Mouse (Mus musculus) neural tube, embryonic 15.5 days (tissue): ENCODE results near the gene Hsd17b2. TPM values are rescaled to one million over a fixed set of nuclear protein-coding genes. Genes with fewer than 3 reads are reported as not detected.

ENCODE experiments used
- ATAC-seq: fragments of 200-750 bp; cut with Nextera tagmentation; 2 replicates; pipeline ENCODE4 v1.8.0; 2017; ENCODE audit warnings: mild to moderate bottlenecking, moderate TSS enrichment, moderate library complexity; ENCODE audit not compliant: low FRiP score
- H3K27ac ChIP-seq: fragments of 300-500 bp; sonication (generic); replicated peaks from 2 replicates; pipeline ENCODE4 v1.5.1; 2015; ENCODE audit warnings: mild to moderate bottlenecking, inconsistent platforms
- H3K27me3 ChIP-seq: fragments of 300-500 bp; sonication (generic); replicated peaks from 2 replicates; pipeline ENCODE4 v1.6.1; 2015; ENCODE audit warnings: inconsistent platforms
- H3K36me3 ChIP-seq: fragments of 300-500 bp; sonication (generic); 2 replicates; pipeline ENCODE4 v1.6.1; 2015; ENCODE audit warnings: inconsistent platforms
- H3K4me1 ChIP-seq: fragments of 300-500 bp; sonication (generic); 2 replicates; pipeline ENCODE4 v1.6.1; 2015; ENCODE audit warnings: inconsistent platforms
- H3K4me2 ChIP-seq: fragments of 300-500 bp; sonication (generic); 2 replicates; pipeline ENCODE4 v1.6.1; 2015; ENCODE audit warnings: inconsistent platforms, mild to moderate bottlenecking, moderate library complexity
- H3K4me3 ChIP-seq: fragments of 300-500 bp; sonication (generic); replicated peaks from 2 replicates; pipeline ENCODE4 v1.5.1; 2015; ENCODE audit warnings: mild to moderate bottlenecking, inconsistent platforms
- H3K9ac ChIP-seq: fragments of 300-500 bp; sonication (generic); replicated peaks from 2 replicates; pipeline ENCODE4 v1.6.1; 2015; ENCODE audit warnings: mild to moderate bottlenecking, inconsistent platforms
- H3K9me3 ChIP-seq: fragments of 300-500 bp; sonication (generic); replicated peaks from 2 replicates; pipeline ENCODE4 v1.6.1; 2016; ENCODE audit warnings: inconsistent platforms
- WGBS: fragments of 180-500 bp; shearing (Covaris S2); methylation state at CpG from one replicate; pipeline ENCODE4 v1.1.7; 2015; ENCODE audit warnings: mixed read lengths; 5-methylcytosine and 5-hydroxymethylcytosine counted together
- polyA plus RNA-seq: library from polyadenylated mRNA; unstranded; fragments of >200 nt; fragmentation: Nextera tagmentation; extraction: Ambion mirVana; gene quantifications from 2 replicates; pipeline ENCODE4 v1.2.1, GENCODE M21; 2015

Hsd17b2 gene
- polyA plus RNA-seq, 1 experiment from 2014 or later: 0.35 TPM

DNA sequence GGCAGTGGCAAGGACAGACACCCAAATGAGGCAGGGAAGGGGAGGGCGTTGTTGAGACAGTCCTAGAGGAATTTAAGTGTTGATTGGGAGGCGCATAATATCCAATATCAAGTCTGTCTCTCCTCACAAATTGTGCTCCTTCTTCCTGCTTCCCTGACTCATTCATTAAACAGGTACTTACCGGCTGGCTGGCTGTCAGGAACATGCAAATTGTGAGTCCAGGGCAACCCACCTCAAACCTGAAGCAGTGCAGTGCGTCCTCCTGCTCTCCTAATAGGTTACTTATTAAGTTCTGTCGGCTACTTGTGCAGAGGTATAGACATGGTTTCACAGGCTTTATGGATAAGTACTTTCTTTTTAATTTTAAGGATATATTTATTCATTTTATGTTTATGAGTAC lies 103.7 kb downstream of the Hsd17b2 start:
- Histone ChIP-seq H3K4me3 (no peak overlapping the region), H3K4me2 (no peak overlapping the region), H3K9ac (no peak overlapping the region), H3K36me3 (no peaks in the 10 kb centered on the region), H3K27ac (no peak overlapping the region), H3K27me3 (no peaks in the 10 kb centered on the region), H3K4me1 (peaks cover 18% of the 10 kb centered on the region), H3K9me3 (no peaks in the 10 kb centered on the region)
- 63% methylated on average over 5 of the region's 5 CpGs for WGBS
- no peak for ATAC-seq

Other genes with a start within 250 kb of the Hsd17b2 start
- 1.3 and 5.4 TPM in 2 replicates for gene Plcg2, start 203.6 kb upstream of the Hsd17b2 start, polyA plus RNA-seq
- gene Sdr42e1, start 28.2 kb upstream of the Hsd17b2 start, polyA plus RNA-seq: 2.1 and 3.0 TPM in 2 replicates
- 32.9 and 37.7 TPM in 2 replicates for gene Mphosph6, start 100.0 kb downstream of the Hsd17b2 start, polyA plus RNA-seq